ENCODE assay signal across 9 mouse cellular contexts in the genomic region with DNA sequence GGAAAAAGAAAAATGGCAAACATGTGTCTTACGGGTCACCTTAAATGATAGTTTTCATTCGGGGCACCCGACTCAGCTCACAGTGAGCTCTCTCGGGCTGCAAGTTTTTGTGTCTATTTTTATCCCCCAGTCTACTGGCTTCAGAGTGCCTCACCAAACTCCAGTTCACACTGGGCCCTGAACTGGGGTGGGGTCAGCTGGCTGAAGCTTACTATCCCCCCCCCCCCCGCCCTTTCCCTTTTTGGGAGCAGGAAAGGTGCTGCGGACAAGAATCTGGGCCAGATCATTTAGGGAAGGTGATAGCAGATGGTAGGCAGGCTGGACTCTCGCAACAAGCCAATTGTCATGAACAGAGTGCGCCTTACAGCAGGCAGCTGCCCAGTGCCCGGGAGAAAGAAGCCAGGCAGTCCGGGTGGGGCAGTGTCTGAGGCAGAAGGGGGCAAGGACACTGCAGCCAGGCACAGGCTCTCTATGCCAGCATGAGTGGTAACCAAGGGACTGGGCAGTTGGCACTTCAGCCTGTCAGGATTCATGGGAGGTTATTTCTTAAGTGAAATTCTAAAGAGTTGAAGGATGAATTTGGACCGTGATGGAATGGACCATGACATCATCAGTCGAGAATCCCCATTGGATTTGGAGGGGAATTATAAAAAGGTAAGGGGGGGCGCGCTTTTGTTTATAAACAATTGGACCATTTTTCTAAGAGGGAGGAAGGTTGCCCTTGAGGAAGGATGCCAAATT.
A peak's percentile ranks its signal among the peaks of the same experiment; 100 is the strongest.
DNase-seq lines count a peak whose midpoint lies in the region; ATAC-seq lines count a peak whose summit lies in the region.
"Had no signal": no experiment of that assay in that cellular context is flagged by ENCODE, and none has a peak within 500 bp of the region (broad histone marks: within the 10 kb centered on the region; RNA-seq: fewer than 3 reads in every experiment).

No protein-coding gene starts in this region.

- no peaks in the 10 kb centered on the region for H3K9me3 ChIP-seq in kidney, embryonic 16.5 days (ENCODE audit: low read length)
- H3K9me3 ChIP-seq in embryonic facial prominence, embryonic 13.5 days: no peaks in the 10 kb centered on the region
- H3K9me3 ChIP-seq in heart, embryonic 14.5 days (ENCODE audit: control insufficient read depth, low read length): no peaks in the 10 kb centered on the region
- no peaks in the 10 kb centered on the region for H3K9me3 ChIP-seq in stomach, embryonic 14.5 days (ENCODE audit: control insufficient read depth, low read depth, low read length)

- no peak overlapping the region for H3K4me3 ChIP-seq in kidney, embryonic 16.5 days (ENCODE audit: low read length)
- 0 out of 2 replicates have a peak overlapping the region, but pooled peaks have one; percentile 17 for H3K4me3 ChIP-seq in embryonic facial prominence, embryonic 13.5 days
- H3K4me3 ChIP-seq in heart, embryonic 14.5 days (ENCODE audit: control insufficient read depth in 1 of 2, insufficient read depth in 1 of 2, low read depth in 1 of 2, low read length in 2 of 2): peak overlapping the region; percentile 24 to 27
- H3K4me3 ChIP-seq in stomach, embryonic 14.5 days (ENCODE audit: low read depth, low read length): no peak overlapping the region

- WGBS in kidney, embryonic 16.5 days: 63% methylated on average over 14 of the region's 14 CpGs
- 34% methylated on average over 14 of the region's 14 CpGs for WGBS in embryonic facial prominence, embryonic 13.5 days
- WGBS in heart, embryonic 14.5 days: 30% methylated on average over 14 of the region's 14 CpGs
- WGBS in stomach, embryonic 14.5 days: 44% methylated on average over 13 of the region's 14 CpGs

- peak overlapping the region; percentile 31; the same call in 1 of the 2 replicates for H3K9ac ChIP-seq in kidney, embryonic 16.5 days (replicated peaks; ENCODE audit: low read length)
- peak overlapping the region; percentile 32; the same call in 1 of the 2 replicates for H3K9ac ChIP-seq in embryonic facial prominence, embryonic 13.5 days
- peak overlapping the region; percentile 75 for H3K9ac ChIP-seq in heart, embryonic 14.5 days (ENCODE audit: low read length)
- H3K9ac ChIP-seq in stomach, embryonic 14.5 days (replicated peaks; ENCODE audit: low read depth, low read length): no peak overlapping the region

- no peak for ATAC-seq in kidney, embryonic 16.5 days (ENCODE audit: low FRiP score, low TSS enrichment)
- no peak for ATAC-seq in embryonic facial prominence, embryonic 13.5 days (ENCODE audit: insufficient number of reproducible peaks, insufficient read depth, low FRiP score, low TSS enrichment, low read depth)
- ATAC-seq in heart, embryonic 14.5 days (ENCODE audit: insufficient number of reproducible peaks, insufficient read depth, low FRiP score, low read depth): peak; percentile 68
- ATAC-seq in stomach, embryonic 14.5 days (ENCODE audit: insufficient number of reproducible peaks, insufficient read depth, low FRiP score, low read depth): no peak

- DNase-seq in kidney, postnatal 14 days: no peak
- peak; percentile 38 to 50 for DNase-seq in lung, adult 18-20 months
- no peak for DNase-seq in frontal cortex, postnatal 14 days (ENCODE audit: low spot score in 2 of 2)
- DNase-seq in urinary bladder, postnatal 36 days (ENCODE audit: low spot score in 2 of 2): no peak

- H3K27me3 ChIP-seq in kidney, embryonic 16.5 days (ENCODE audit: insufficient read depth, low read length): no peaks in the 10 kb centered on the region
- H3K27me3 ChIP-seq in embryonic facial prominence, embryonic 13.5 days: no peaks in the 10 kb centered on the region; the same call in 1 of the 2 replicates
- H3K27me3 ChIP-seq in heart, embryonic 14.5 days (ENCODE audit: control insufficient read depth, insufficient read depth, low read length): no peaks in the 10 kb centered on the region
- H3K27me3 ChIP-seq in stomach, embryonic 14.5 days (ENCODE audit: control insufficient read depth, insufficient read depth, low read length): no peaks in the 10 kb centered on the region
- H3K27me3 ChIP-seq: CH12.LX had no signal

- H3K4me2 ChIP-seq in kidney, embryonic 16.5 days (replicated peaks; ENCODE audit: low read depth, low read length): peak overlapping the region; percentile 32
- H3K4me2 ChIP-seq in embryonic facial prominence, embryonic 13.5 days: peak overlapping the region; percentile 48
- peak overlapping the region; percentile 70 for H3K4me2 ChIP-seq in heart, embryonic 14.5 days (ENCODE audit: low read length)
- peak overlapping the region; percentile 30 for H3K4me2 ChIP-seq in stomach, embryonic 14.5 days (replicated peaks; ENCODE audit: low read depth, low read length)

- H3K4me1 ChIP-seq in kidney, embryonic 16.5 days (ENCODE audit: insufficient read depth, low read length): peaks cover 40% of the 10 kb centered on the region
- H3K4me1 ChIP-seq in embryonic facial prominence, embryonic 13.5 days: peaks cover 42% of the 10 kb centered on the region
- H3K4me1 ChIP-seq in heart, embryonic 14.5 days (ENCODE audit: control insufficient read depth in 2 of 2, insufficient read depth in 2 of 2, low read length in 2 of 2): peaks cover 41 to 65% of the 10 kb centered on the region in 2 experiments
- H3K4me1 ChIP-seq in stomach, embryonic 14.5 days (ENCODE audit: control insufficient read depth, insufficient read depth, low read length): peaks cover 34% of the 10 kb centered on the region

- peak overlapping the region; percentile 76 for H3K27ac ChIP-seq in kidney, embryonic 16.5 days (ENCODE audit: low read length)
- H3K27ac ChIP-seq in embryonic facial prominence, embryonic 13.5 days: peak overlapping the region; percentile 68; the same call in 1 of the 2 replicates
- peak overlapping the region; percentile 95 to 97 for H3K27ac ChIP-seq in heart, embryonic 14.5 days (replicated peaks in 1 of 2; ENCODE audit: control insufficient read depth in 1 of 2, insufficient read depth in 1 of 2, low read depth in 2 of 2, low read length in 2 of 2)
- peak overlapping the region; percentile 34; the same call in 1 of the 2 replicates for H3K27ac ChIP-seq in stomach, embryonic 14.5 days (ENCODE audit: low read length)

- no peaks in the 10 kb centered on the region for H3K36me3 ChIP-seq in kidney, embryonic 16.5 days (ENCODE audit: insufficient read depth, low read length)
- H3K36me3 ChIP-seq in embryonic facial prominence, embryonic 13.5 days: no peaks in the 10 kb centered on the region
- H3K36me3 ChIP-seq in heart, embryonic 14.5 days (ENCODE audit: control insufficient read depth, insufficient read depth, low read length): no peaks in the 10 kb centered on the region
- no peaks in the 10 kb centered on the region for H3K36me3 ChIP-seq in stomach, embryonic 14.5 days (ENCODE audit: control insufficient read depth, insufficient read depth, low read length)

Comparison
In these comparisons a context has a peak if more than half of its experiments do, and no peak if none do; other contexts are left out.
1. H3K27ac ChIP-seq: peak in every context shown above with its lines; median percentile 96 in heart, embryonic 14.5 days; 76 in kidney, embryonic 16.5 days; 68 in embryonic facial prominence, embryonic 13.5 days; 34 in stomach, embryonic 14.5 days.
2. H3K4me3 ChIP-seq: peak in embryonic facial prominence, embryonic 13.5 days (single experiment) and heart, embryonic 14.5 days (2 of 2); none in kidney, embryonic 16.5 days (single experiment) and stomach, embryonic 14.5 days (single experiment).
3. DNase-seq: peak in lung, adult 18-20 months (2 of 2); none in kidney, postnatal 14 days (single experiment), frontal cortex, postnatal 14 days (0 of 2) and urinary bladder, postnatal 36 days (0 of 2).
4. Peak in every context shown above with its lines, with median percentiles within 50 percentile points of each other: H3K4me2 ChIP-seq.